Mouse (Mus musculus): ENCODE measurements around the gene Mff. TPM values are rescaled to one million over a fixed set of nuclear protein-coding genes. Genes with fewer than 3 reads are reported as not detected.

The Mff gene
- total and polyA plus RNA-seq, 3 experiments, result 366 to 575 (median 387) TPM

- H3K36me3 ChIP-seq (replicated peaks), result no peaks in the 10 kb centered on the region
- H3K27me3 ChIP-seq (ENCODE audit: insufficient read depth, low read length), result peaks cover 28% of the 10 kb centered on the region
- H3K4me1 ChIP-seq (ENCODE audit: insufficient read depth, low read depth, low read length), result peaks cover 22% of the 10 kb centered on the region
- no peaks in the 10 kb centered on the region for H3K9me3 ChIP-seq (replicated peaks)
- TF ChIP-seq GATA2 (IDR thresholded peaks at IDR 0.05; ENCODE audit: borderline replicate concordance, low read depth, low read length) (no peak), GATA1 (IDR thresholded peaks at IDR 0.05; ENCODE audit: borderline replicate concordance, low read length) (no peak), CTCF (IDR thresholded peaks at IDR 0.05; ENCODE audit: low read depth, low read length) (no peak)
- H3K4me3 ChIP-seq (ENCODE audit: low read depth, low read length), result no peak overlapping the region
- ATAC-seq (ENCODE audit: extremely low read depth, insufficient number of reproducible peaks, low FRiP score, poor library complexity, severe bottlenecking), result 0 out of 2 replicates have a peak, but pooled peaks have one; percentile 19
- no peak for DNase-seq (ENCODE audit: low spot score)
These were observed 72.4 kb downstream of the Mff start for GRCm38 (mm10) chr1:82797088-82797487.

DNA sequence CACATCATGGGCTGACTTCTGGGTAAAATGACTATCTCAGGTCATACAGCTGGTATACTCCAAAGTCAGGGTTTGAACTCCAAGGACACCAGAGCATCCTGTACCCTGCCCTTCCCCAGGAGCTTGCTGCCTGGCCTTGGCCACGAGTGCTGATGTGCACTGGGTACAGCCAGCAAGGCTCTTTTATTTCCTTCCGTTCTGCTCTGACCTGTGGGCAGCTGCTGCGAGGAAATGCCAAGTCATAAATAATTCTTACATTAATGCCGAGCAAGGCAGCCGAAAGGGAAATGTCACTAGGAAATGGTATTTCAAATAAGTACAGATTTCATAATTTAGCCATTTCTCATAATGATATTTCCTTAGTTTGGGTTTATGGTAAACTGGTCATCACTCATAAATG is 73.6 kb downstream of the Mff start:
- DNase-seq (ENCODE audit: low spot score) (no peak), ATAC-seq (ENCODE audit: extremely low read depth, insufficient number of reproducible peaks, low FRiP score, poor library complexity, severe bottlenecking) (no peak)
- Histone ChIP-seq H3K27me3 (ENCODE audit: insufficient read depth, low read length) (peaks cover 31% of the 10 kb centered on the region), H3K4me1 (ENCODE audit: insufficient read depth, low read depth, low read length) (peaks cover 22% of the 10 kb centered on the region), H3K36me3 (replicated peaks) (no peaks in the 10 kb centered on the region), H3K4me3 (ENCODE audit: low read depth, low read length) (no peak overlapping the region), H3K9me3 (replicated peaks) (no peaks in the 10 kb centered on the region)
- TF ChIP-seq CTCF (IDR thresholded peaks at IDR 0.05; ENCODE audit: low read depth, low read length) (no peak), POLR2AphosphoS5 (IDR thresholded peaks at IDR 0.05; ENCODE audit: insufficient replicate concordance, low read depth, low read length) (no peak), TAL1 (conservative IDR thresholded peaks at IDR 0.05; ENCODE audit: low read depth, low read length) (no peak), GATA2 (IDR thresholded peaks at IDR 0.05; ENCODE audit: borderline replicate concordance, low read depth, low read length) (no peak), GATA1 (IDR thresholded peaks at IDR 0.05; ENCODE audit: borderline replicate concordance, low read length) (no peak)

DNA sequence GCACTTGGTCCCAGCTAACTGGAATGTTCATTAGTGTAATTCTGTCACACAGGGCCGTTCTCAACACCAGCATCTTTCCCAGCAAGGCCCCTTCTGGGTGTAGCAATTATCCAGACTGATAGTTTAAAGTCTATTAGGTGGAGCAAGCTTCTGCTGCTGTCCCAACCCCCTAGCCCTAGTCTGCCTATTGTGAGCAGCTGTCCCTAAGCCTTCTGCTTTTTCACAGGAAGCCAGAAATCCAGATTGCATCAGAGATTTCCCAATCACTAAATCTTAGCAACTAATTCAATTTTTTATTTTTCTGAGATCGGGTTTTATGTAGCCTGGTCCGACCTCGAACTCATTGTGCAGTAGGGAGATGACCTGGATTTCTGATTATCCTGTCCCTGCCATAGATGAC is 74.2 kb downstream of the Mff start:
- H3K27me3 ChIP-seq (ENCODE audit: insufficient read depth, low read length), result peaks cover 31% of the 10 kb centered on the region
- H3K36me3 ChIP-seq (replicated peaks), result no peaks in the 10 kb centered on the region
- peaks cover 22% of the 10 kb centered on the region for H3K4me1 ChIP-seq (ENCODE audit: insufficient read depth, low read depth, low read length)
- H3K4me3 ChIP-seq (ENCODE audit: low read depth, low read length), result no peak overlapping the region
- no peaks in the 10 kb centered on the region for H3K9me3 ChIP-seq (replicated peaks)
- no peak for ATAC-seq (ENCODE audit: extremely low read depth, insufficient number of reproducible peaks, low FRiP score, poor library complexity, severe bottlenecking)
- no peak for DNase-seq (ENCODE audit: low spot score)
- TF ChIP-seq GATA1 (IDR thresholded peaks at IDR 0.05; ENCODE audit: borderline replicate concordance, low read length), result no peak
- TF ChIP-seq TAL1 (conservative IDR thresholded peaks at IDR 0.05; ENCODE audit: low read depth, low read length), result no peak
- TF ChIP-seq GATA2 (IDR thresholded peaks at IDR 0.05; ENCODE audit: borderline replicate concordance, low read depth, low read length), result no peak
- no peak for TF ChIP-seq CTCF (IDR thresholded peaks at IDR 0.05; ENCODE audit: low read depth, low read length)
- no peak for TF ChIP-seq POLR2AphosphoS5 (IDR thresholded peaks at IDR 0.05; ENCODE audit: insufficient replicate concordance, low read depth, low read length)

DNA sequence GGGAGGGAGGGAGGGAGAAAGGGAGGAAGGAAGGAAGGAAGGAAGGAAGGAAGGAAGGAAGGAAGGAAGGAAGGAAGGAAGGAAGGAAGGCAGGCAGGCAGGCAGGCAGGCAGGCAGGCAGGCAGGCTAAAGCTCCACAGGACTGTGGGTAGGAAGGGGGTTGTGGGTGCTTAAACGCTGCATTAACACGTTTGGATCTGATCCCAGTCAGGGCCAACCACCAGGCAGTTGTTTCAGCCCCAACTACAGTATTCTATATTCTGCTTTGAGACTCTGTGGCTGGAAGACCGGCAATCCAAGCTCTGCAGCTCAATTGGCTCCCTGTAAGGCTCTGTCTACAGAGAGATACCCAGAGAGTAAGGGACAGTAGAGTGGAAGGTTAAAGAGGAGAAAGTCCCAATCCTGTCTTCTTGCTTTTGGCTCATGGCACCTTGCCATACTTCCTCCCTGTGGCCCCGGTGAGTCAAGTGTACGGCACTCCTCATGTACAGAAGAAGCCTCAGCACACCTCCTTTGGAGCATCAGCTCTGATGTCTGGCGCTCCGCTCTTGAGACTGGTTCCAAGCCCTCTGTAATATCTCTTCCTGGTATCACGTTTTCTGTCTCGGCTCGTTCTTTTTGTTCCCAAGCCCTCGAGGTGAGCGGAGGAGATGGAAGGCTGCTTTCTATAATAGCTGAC is 76.6 kb downstream of the Mff start:
- TF ChIP-seq POLR2AphosphoS5 (IDR thresholded peaks at IDR 0.05; ENCODE audit: insufficient replicate concordance, low read depth, low read length), result no peak
- TF ChIP-seq TAL1 (conservative IDR thresholded peaks at IDR 0.05; ENCODE audit: low read depth, low read length), result no peak
- no peak for TF ChIP-seq CTCF (IDR thresholded peaks at IDR 0.05; ENCODE audit: low read depth, low read length)
- TF ChIP-seq GATA1 (IDR thresholded peaks at IDR 0.05; ENCODE audit: borderline replicate concordance, low read length), result no peak
- no peak for TF ChIP-seq GATA2 (IDR thresholded peaks at IDR 0.05; ENCODE audit: borderline replicate concordance, low read depth, low read length)
- DNase-seq (ENCODE audit: low spot score), result no peak
- H3K4me3 ChIP-seq (ENCODE audit: low read depth, low read length), result no peak overlapping the region
- peaks cover 28% of the 10 kb centered on the region for H3K27me3 ChIP-seq (ENCODE audit: insufficient read depth, low read length)
- no peak for ATAC-seq (ENCODE audit: extremely low read depth, insufficient number of reproducible peaks, low FRiP score, poor library complexity, severe bottlenecking)
- H3K9me3 ChIP-seq (replicated peaks), result no peaks in the 10 kb centered on the region
- H3K4me1 ChIP-seq (ENCODE audit: insufficient read depth, low read depth, low read length), result peaks cover 18% of the 10 kb centered on the region
- no peaks in the 10 kb centered on the region for H3K36me3 ChIP-seq (replicated peaks)

Other genes starting within 250 kb of the Mff start
- not detected in 2 replicates for gene Col4a4, start 138.0 kb upstream of the Mff start, total RNA-seq (2014; fragmentation: Nextera tagmentation)
- gene Col4a4, start 138.0 kb upstream of the Mff start, total RNA-seq (2017), result under 0.01 and 0.27 TPM in 2 replicates
- not detected in 2 replicates for gene Col4a4, start 138.0 kb upstream of the Mff start, polyA plus RNA-seq (2012)
- gene Col4a3, start 138.0 kb upstream of the Mff start, total RNA-seq (2014; fragmentation: Nextera tagmentation), result 20.7 and 21.2 TPM in 2 replicates
- 5.3 and 6.1 TPM in 2 replicates for gene Col4a3, start 138.0 kb upstream of the Mff start, total RNA-seq (2017)
- 6.4 and 6.6 TPM in 2 replicates for gene Col4a3, start 138.0 kb upstream of the Mff start, polyA plus RNA-seq (2012)
- not detected in 2 replicates for gene Tm4sf20, start 43.6 kb downstream of the Mff start, total RNA-seq (2014; fragmentation: Nextera tagmentation)
- not detected in 2 replicates for gene Tm4sf20, start 43.6 kb downstream of the Mff start, total RNA-seq (2017)
- gene Tm4sf20, start 43.6 kb downstream of the Mff start, polyA plus RNA-seq (2012), result not detected in 2 replicates
- not detected in 2 replicates for gene Gm47791, start 46.4 kb downstream of the Mff start, total RNA-seq (2014; fragmentation: Nextera tagmentation)
- gene Gm47791, start 46.4 kb downstream of the Mff start, total RNA-seq (2017), result not detected in 2 replicates
- gene Gm47791, start 46.4 kb downstream of the Mff start, polyA plus RNA-seq (2012), result not detected in 2 replicates
- gene Agfg1, start 114.6 kb downstream of the Mff start, total RNA-seq (2014; fragmentation: Nextera tagmentation), result 303 and 306 TPM in 2 replicates
- 121 and 135 TPM in 2 replicates for gene Agfg1, start 114.6 kb downstream of the Mff start, total RNA-seq (2017)
- 30.4 and 32.1 TPM in 2 replicates for gene Agfg1, start 114.6 kb downstream of the Mff start, polyA plus RNA-seq (2012)
- gene A030005L19Rik, start 188.4 kb downstream of the Mff start, total RNA-seq (2014; fragmentation: Nextera tagmentation), result 1.9 and 2.3 TPM in 2 replicates
- 0.22 and 0.46 TPM in 2 replicates for gene A030005L19Rik, start 188.4 kb downstream of the Mff start, total RNA-seq (2017)
- gene A030005L19Rik, start 188.4 kb downstream of the Mff start, polyA plus RNA-seq (2012), result 0.07 and 0.24 TPM in 2 replicates
- 1.1 TPM in 1 of 2 replicates, not detected in the other for gene A030014E15Rik, start 200.0 kb downstream of the Mff start, total RNA-seq (2014; fragmentation: Nextera tagmentation)
- gene A030014E15Rik, start 200.0 kb downstream of the Mff start, total RNA-seq (2017), result 0.17 and 0.38 TPM in 2 replicates
- not detected in 2 replicates for gene A030014E15Rik, start 200.0 kb downstream of the Mff start, polyA plus RNA-seq (2012)
- gene Gm6217, start 206.5 kb downstream of the Mff start, total RNA-seq (2014; fragmentation: Nextera tagmentation), result not detected in 2 replicates
- gene Gm6217, start 206.5 kb downstream of the Mff start, total RNA-seq (2017), result 0.33 TPM in 1 of 2 replicates, not detected in the other
- gene Gm6217, start 206.5 kb downstream of the Mff start, polyA plus RNA-seq (2012), result not detected in 2 replicates
- gene A030003K21Rik, start 218.5 kb downstream of the Mff start, total RNA-seq (2014; fragmentation: Nextera tagmentation), result not detected in 2 replicates
- not detected in 2 replicates for gene A030003K21Rik, start 218.5 kb downstream of the Mff start, total RNA-seq (2017)
- gene A030003K21Rik, start 218.5 kb downstream of the Mff start, polyA plus RNA-seq (2012), result not detected in 2 replicates
- gene Gm7544, start 231.1 kb downstream of the Mff start, total RNA-seq (2014; fragmentation: Nextera tagmentation), result not detected in 2 replicates
- 0.29 TPM in 1 of 2 replicates, not detected in the other for gene Gm7544, start 231.1 kb downstream of the Mff start, total RNA-seq (2017)
- not detected in 2 replicates for gene Gm7544, start 231.1 kb downstream of the Mff start, polyA plus RNA-seq (2012)
- gene Gm47955, start 235.4 kb downstream of the Mff start, total RNA-seq (2014; fragmentation: Nextera tagmentation), result not detected in 2 replicates
- gene Gm47955, start 235.4 kb downstream of the Mff start, total RNA-seq (2017), result 0.27 TPM in 1 of 2 replicates, not detected in the other
- not detected in 2 replicates for gene Gm47955, start 235.4 kb downstream of the Mff start, polyA plus RNA-seq (2012)

Data from G1E (cell line).